Mouse (Mus musculus): ENCODE results near the gene Pheta2.

The Pheta2 gene

DNA sequence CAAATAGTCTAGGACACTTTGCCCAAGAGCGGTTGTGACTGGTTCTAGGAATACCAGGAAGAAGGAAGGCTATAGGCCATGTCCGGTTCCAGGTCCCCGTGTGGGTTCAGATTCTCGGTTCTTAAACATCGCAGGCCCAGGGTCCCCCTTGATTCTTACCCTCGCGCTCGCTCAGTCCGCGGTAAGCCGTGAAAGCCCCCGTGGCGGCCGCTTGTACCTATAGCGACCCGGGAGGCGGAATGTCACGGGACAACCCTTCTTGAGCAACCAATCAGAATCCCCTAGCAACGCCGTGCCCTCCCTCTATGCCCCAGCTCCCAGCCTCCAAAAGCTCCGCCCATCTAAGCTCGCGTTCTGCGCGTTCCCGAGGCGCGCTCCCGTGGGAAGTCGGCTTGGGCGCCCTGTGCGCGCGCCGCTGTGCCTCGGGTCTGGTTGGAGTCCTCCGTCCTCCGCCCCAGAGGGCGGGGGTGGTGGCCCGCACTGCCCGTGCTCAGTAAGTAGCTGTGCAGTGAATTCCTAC is at the start of gene Pheta2, which contains the start of the genes Naga and Smdt1:
Gene Pheta2 (plus strand): TSS at position 350 of the 520 bp plus-strand sequence.
Gene Naga (minus strand): TSS at position 333 of the 520 bp plus-strand sequence.
Gene Smdt1 (plus strand): TSS at position 367 of the 520 bp plus-strand sequence.
- in situ Hi-C loops (cut with MboI), result no loop called here

DNA sequence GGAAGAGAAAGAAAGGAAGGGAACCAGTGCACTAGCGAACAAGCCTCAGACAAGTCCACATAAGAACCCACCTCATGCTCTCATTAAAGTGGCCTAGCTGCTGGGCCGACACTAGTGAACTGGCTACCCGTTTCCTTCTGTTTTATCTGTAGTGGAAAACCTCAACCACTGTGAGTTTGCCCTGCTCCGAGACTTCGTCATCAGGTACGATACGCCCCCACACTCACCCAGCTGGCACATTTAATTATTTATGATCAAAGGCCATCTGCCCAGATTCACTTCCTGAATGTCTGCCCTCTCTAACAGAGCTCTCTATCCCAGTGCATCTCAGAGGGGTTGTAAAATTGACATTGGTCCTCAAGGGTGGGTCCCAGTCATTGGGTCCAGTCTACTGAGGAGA is 48.5 kb upstream of the Pheta2 start:
- in situ Hi-C loops (cut with MboI), result loop anchor here (25.0 kb wide), 1 partner anchor 497 kb away; the partner anchor contains the start of gene Cyp2d26

DNA sequence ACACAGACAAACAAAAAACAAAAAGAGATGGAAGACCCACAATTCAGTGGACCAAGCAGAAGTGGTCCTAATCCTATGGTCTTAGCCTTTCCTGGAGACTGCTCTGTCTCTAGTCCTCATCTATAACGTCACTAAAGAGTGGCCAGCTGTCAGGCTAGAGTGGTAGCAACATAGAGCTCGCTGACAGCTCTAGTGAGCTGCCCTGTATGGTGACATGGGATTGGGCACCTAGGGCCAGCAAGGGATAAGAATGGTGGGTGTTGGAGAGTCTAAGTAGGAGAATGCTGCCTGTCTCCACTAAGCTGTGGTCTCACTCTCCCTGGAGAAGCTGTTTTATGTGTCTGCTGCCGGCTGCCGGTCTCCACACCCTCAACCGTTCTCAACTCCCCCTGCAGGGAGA is 45.9 kb upstream of the Pheta2 start:
- in situ Hi-C loops (cut with MboI), result loop anchor here (25.0 kb wide), 1 partner anchor 494 kb away; the partner anchor contains the start of gene Cyp2d26

DNA sequence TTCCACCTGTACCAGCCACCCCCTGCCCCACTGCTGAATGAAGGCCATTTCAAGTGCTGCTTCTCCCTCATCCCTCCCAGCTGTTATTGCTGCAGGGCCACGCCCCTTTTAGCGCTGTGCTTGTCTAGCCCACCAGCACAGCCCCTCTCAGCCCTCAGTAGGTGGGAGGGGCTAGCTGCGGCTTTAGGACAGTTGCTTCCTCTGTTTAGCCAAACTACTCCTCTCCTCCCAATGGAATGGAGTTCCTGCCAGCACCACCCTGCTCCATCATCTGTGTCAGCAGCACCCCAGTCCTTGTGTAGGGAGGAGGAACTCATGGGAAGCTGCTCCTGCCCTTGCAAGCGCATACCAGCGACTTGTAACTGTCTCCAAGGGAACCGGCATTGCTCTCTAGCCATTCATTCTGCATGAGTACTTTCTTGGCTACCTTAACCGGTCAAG is 45.5 kb upstream of the Pheta2 start:
- in situ Hi-C loops (cut with MboI), result loop anchor here (25.0 kb wide), 1 partner anchor 494 kb away; the partner anchor contains the start of gene Cyp2d26

DNA sequence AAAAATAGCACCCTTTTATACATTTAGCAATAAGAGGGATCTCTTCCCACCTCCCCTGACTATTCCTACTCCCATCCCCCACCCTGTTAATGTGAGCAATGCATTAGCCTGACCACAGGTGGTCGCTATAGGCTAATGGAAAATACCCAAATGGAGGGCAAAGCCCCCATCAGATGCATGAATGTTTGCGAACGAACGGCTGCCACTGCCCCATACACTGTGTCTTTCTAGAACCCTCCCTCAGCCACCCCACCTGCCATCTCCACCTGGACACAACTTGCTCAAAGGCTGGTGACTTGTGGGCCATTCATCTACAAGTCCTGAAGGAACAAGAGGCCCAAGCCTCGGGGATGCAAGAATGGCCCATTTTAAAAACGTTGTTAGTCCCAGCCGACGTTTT is 44.7 kb upstream of the Pheta2 start:
- in situ Hi-C loops (cut with MboI), result loop anchor here (25.0 kb wide), 1 partner anchor 493 kb away; the partner anchor contains the start of gene Cyp2d26

DNA sequence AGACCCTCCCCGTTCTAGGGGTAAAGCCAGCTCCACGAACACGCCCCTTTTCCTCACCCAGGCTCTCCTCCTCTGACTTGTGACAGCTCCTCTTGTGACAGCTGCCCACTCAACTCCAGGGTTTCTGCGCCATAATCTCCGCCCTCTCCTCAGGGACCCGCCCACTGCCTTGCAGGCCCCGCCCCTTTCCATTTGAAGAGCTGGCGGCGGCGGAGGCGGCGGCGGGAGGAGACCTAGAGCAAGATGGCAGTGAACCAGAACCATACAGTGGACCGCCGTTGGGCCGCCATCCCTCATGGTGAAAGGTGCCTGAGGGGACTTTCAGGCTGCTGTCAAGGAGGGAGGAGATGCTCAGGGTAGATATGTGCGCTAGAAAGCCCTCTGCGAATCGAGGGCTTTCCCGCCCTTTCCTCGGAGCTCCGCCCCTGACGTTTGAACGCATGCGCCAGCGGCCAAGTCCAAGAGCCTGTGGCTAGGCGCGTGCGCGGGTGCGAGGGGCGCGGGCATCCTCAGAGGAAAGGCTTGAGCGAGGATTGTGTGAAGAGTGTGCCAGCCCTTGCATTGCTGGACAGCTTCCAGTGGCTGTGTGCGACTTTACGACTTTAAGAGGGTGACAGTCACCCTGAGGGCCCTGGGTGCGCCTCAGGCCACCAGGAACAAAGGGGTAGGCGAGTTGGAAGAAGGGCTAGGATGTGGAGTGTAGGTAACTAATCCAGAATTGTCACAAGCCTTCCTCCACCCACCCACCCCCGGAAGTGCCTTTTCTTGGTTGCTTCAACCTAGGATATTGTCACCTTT is 39.8 kb upstream of the Pheta2 start, which contains the start of gene Wbp2nl:
Gene Wbp2nl (plus strand): TSS at position 191 of the 798 bp plus-strand sequence.
- in situ Hi-C loops (cut with MboI), result loop anchor here (25.0 kb wide), 1 partner anchor 488 kb away; the partner anchor contains the start of gene Cyp2d26

DNA sequence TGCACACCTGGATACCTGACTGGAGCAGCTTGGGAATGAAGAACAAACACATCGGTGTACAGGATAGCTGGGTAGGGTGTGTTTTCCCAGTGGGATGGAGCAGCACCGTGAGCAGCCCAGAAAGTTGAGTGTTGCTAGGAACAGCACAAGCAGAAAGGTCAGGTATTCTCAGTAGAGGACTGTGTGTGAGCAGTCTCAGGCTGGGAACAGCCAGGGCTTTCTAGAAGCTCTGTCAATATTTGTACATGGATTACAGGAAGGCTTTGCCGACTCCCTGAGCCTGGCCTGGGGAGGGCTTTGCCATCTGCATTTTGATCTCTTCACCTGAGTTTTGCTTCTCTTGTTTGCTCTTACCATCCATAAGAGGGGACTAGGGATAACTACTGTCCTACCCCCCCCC is 31.6 kb upstream of the Pheta2 start:
- in situ Hi-C loops (cut with MboI), result no loop called here

DNA sequence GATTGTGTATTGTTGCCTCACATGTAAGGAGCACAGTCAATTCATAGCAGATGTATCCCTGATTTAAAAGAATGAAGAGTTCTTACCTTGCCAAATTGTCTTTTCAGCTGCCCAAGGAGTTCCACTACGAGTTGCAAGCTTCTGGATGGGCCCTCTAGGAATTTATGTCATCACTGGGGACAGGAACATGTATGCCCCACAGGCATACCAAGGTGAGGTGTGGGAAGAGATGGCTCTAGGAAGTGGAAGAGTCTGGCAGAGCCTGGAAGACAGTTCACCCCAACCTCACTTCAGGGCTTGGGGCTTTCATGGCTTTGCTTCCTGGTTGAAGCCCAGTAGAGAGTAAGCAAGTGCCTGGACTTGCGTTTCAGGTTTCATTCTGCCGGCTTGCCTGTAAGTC is 30.3 kb upstream of the Pheta2 start:
- in situ Hi-C loops (cut with MboI), result no loop called here

DNA sequence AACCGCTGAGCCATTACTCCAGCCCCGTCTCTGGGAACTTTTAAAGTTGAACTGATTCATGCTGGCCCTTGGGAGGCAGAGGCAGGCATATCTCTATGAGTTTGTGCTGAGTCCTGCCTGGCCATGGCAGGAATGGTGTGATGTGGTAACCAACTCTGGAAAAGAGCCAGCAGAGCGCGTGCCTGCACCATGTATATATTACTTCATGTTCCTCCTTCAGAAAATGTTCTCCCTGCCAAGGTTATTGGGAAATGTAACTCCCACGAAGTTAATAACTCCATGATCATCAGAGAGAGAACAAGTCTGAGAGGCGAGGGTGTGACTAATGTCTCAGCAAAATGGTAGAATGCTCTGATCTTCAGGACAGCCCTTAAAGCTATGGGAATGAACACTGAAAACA is 20.9 kb upstream of the Pheta2 start:
- in situ Hi-C loops (cut with MboI), result no loop called here

DNA sequence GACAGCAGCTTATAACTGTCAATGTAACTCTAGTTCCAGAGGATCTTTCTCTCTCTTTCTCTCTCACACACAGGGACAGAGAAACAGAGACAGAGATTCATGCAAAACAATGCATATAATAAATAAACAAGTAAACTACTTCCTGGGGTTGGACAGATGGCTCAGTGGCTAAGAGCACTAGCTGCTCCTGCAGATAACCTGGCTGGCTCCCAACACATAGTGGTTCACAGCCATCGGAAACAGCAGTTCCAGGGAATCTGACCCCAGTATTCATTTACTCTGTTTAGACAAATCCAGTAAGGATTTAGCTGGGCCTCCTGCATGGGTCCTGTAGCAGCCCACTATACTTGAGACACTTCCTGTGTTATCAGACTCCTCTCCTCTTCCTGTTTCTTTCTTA is 19.1 kb upstream of the Pheta2 start:
- in situ Hi-C loops (cut with MboI), result no loop called here

DNA sequence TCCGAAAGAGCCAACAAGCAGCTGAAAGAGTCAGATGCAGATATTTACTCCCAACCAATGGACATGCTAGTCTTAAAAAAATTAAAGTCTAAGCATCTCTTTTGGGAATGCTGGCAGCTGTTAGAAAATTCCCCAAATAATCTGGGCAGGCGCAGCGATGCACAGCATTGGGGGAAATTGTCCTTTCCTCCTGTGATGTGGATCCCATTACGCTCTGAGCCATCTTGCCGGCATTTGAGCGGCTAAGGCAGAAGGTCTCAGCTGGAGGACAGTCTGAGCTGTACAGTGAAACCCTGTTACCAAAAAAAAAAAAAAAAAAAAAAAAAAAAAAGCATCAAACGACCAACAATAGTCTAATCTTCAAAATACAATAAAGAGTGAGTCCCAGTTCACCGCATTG is 16.5 kb upstream of the Pheta2 start:
- in situ Hi-C loops (cut with MboI), result no loop called here

DNA sequence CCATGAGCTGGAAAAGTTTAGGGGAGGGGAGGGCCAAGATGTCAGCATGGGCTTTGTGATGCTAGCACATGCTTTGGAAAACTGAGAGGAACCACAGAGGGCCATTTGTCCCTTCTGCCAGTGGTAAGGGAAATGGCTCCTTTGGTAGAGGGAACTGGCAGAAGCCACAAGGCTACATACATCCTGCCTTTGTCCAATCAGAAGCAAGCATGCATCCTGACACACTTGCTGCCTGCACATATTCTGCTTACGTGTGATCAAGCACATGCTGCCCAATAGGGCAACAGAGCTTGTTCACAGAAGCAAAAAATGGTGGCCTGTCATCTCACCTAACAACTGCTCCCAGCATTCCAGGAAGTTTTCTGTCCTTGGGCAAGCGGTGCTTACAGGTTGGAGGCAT is 13.4 kb upstream of the Pheta2 start:
- in situ Hi-C loops (cut with MboI), result no loop called here

DNA sequence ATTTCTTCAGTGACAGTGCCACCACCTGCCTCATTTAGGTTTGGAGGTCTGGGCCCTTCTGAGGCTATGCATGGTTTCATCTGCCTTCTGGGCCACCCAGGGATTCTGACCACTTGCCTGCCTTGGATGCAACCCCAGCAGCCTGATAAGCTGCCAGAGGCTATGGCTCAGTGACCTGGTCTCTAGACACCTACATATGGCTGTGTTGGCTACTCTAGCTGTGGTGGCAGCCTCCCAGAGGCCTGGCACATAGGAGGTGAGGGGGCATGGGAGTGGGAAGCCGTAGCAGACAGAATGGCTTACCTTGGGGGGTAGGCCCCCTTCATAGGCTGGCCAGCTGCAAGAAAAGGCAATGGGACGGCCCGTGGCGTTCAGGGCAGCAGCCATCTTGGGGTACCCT is 3.5 kb upstream of the Pheta2 start:
- in situ Hi-C loops (cut with MboI), result no loop called here

DNA sequence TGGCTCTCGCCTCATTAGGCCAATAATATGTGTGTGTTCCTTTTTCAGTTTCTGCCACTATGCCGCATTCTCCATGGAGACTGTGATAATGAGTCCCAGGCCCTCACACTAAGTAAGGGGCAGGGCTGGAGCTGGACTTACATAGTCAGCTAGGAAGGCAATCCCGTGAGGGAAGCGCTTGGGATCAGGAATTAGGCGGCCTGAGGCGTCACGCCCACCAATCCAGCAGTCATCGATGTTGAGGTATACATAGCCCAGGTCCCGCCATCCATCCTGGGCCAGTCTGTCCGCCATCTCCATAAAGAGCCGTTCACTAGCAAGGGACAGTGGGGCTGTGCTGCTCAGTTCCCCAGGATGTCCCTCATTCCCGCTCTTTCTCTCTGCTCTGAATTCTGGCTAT is 2.1 kb upstream of the Pheta2 start:
- in situ Hi-C loops (cut with MboI), result no loop called here

DNA sequence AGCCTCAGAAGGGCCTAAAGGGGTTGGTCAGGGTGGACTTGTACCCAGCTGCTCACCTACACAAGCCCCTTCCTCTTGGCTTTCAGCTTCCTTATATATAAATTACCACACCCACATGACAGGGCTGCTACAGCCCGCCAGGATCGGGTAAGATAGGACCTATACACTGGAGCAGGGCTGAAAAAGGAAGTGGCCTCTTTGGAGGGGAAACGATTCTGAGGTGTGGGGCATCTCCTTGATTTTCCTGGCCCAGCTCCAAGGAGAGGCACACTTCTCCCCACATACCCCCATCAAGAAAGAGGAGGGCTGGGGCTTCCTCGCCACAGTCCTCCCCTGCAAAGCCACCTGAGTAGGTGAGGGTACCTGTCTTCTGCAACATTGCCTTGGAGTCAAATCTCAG is 867 bp upstream of the Pheta2 start:
- in situ Hi-C loops (cut with MboI), result no loop called here

DNA sequence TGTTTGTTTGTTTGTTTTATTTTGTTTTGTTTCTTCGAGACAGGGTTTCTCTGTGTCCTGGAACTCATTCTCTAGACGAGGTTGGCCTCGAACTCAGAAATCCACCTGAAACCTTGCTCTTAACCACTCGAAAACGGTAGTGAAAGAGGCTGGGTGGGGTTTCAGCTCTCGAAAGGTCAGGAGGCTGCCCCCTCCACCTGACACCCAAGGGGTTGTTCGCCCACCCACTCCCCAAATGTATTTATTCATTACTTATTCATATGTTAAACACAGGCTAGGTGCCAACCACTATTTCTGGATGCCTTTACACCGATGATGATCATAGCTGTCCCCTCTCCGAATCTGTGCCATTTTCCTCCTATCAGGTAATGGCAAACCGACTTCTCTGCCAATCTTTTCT is 408 bp downstream of the Pheta2 start:
- in situ Hi-C loops (cut with MboI), result no loop called here

DNA sequence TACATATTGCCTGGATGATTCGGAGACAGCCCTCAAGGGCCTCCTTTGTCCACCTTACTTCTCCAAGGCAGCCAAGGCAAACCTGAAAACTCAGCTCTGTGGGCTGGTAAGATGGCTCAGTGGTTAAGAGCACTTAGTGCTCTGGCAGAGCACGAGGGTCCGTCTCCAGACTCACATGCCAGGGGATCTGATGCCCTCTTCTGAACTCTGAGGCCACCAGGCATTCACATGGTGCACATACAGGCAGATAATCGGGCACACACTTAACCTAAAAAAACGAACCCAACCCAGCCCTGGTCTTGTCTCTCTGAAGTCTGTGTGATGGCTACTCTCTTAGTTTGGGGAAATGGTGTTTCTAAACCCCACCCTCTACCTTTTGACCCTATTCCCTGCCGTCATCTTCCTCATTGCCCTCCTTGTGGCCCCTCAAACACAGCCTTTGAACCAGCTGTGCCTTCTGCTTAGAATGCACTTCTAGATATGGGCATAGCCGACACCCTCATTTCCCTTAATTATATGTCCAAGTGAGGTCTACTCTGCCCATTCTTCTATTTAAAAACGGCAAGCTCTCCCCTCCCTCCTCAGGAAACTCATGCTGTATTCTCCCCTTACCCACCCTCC is 1.0 kb downstream of the Pheta2 start:
- in situ Hi-C loops (cut with MboI), result no loop called here

DNA sequence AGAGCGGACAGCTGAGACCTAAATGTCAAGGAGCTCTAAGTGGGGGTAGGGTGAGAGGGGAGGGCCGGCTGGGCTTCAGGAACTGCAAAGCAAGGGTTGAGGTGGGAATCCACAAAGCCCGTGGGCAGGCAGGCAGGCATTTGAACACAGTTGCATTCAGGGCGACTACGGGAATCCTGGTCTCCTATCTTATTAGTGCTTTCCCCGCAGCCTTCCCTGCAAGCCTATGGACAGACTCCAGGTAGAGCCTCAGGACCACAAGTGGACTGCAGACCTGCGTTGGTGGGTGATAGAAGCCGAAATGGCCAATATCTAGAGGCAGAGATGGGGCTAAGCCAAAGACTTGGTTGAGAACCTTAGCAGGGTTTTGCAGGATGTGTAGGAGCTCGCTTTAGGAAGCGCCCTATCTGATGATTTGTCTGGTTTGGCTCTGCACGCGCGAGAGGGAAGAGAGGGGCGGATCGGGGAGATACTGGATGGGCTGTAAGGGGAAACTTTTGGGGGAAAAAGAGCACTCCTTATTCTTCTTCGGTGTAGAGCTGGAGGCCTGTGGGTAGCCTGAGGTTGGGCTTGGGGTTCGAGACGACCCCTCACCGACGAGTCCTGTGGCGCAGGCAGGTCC is 1.8 kb downstream of the Pheta2 start:
- in situ Hi-C loops (cut with MboI), result no loop called here

DNA sequence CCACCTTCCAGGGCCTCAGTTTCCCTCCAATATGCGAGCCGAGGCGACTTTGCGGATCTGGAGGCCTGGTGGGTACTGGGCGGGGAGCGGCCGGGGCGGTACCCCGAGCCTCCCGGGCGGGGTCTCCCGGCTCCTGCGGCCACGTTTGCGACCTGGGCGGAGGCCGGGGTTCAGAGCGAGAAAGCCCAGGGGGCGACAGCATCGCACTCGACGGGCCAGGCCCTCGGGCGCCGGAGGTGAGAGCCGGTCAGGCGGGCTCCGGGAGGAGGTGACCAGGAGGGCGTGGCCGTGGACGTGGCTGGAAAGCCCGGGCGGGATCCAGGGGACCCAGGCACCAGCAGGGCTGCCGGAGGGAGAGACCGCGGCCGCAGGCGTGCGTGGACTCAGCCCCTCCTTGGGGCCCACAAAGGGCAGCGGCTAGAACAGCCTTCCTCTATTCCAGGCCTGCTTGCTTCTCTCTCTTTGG is 2.3 kb downstream of the Pheta2 start:
- in situ Hi-C loops (cut with MboI), result no loop called here

DNA sequence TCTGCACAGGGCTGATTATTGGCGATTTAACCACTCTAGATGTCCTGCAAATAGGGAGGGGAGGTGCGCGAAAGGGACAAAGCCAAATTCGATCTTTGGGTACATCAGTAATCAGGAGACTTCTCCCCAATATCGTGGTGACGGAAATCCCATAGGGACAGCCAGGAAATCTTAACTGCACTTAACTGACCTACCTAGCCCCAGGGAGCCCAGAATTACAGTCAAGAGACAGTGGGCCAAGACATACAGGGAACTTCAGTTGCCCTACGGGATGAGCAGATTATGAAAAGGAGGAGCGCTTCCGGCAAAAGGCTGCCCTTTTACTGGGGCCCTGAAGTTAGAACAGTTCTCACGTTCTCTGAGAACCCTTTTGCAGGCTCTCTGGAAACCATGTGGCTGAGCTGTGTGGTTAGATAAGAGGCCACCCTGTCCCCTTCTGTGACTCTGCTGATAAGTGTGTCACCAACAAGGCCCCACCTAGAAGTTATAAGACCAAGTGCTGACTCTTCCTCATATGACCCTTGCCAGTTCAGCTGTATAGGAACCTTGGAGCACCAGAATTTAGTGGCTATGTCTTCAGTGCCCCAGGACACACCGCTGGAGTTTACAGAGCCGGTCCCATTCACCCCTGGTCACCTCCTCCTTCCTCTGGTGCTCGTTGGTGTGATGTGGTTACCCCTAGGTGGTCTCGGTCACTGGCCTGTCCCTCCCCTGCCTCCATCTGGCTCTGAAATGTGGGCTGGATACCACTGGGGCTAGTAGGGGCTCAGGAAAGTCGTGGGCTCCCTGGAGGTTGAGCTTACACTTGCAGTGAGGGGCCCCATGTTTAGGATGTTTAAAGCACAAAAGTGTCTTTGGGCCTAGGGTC is 3.2 kb downstream of the Pheta2 start:
- in situ Hi-C loops (cut with MboI), result no loop called here

DNA sequence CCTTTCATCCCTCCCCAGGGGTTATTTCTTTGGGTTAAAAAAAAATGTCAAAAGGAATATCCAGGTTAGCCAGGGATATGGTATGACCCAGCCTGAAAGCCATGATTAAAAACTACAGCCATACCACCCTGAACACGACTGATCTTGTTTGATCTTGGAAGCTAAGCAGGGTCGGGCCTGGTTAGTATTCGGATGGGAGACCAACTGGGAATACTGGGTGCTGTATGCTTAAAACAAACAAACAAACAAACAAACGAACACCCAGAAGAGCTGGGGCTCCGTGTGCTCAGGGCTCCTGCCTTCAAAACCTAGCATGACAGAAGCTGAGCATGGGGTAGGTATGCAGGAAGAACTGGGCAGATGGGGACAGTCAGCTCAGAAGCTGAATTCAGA is 3.8 kb downstream of the Pheta2 start:
- in situ Hi-C loops (cut with MboI), result no loop called here

All from mature B cell (primary cell).